Mouse (Mus musculus) midbrain, embryonic 14.5 days (tissue): ENCODE data around the gene Camta1. TPM values are rescaled to one million over a fixed set of nuclear protein-coding genes. Genes with fewer than 3 reads are reported as not detected.
A peak's percentile ranks its signal among the peaks of the same experiment; 100 is the strongest.

Source experiments
- ATAC-seq: fragments of 200-750 bp; cut with Nextera tagmentation; 2 replicates; pipeline ENCODE4 v1.8.0; 2017; ENCODE audit warnings: moderate number of reproducible peaks, moderate library complexity; ENCODE audit not compliant: low FRiP score, low TSS enrichment
- DNase-seq: peaks from one replicate; pipeline ENCODE4 v3.0.0-alpha.2; 2015
- H3K27ac ChIP-seq: fragments of 300-500 bp; sonication (generic); replicated peaks from 2 replicates; pipeline ENCODE4 v1.5.1; 2014; ENCODE audit warnings: mild to moderate bottlenecking, low read depth, low read length, moderate library complexity
- H3K27me3 ChIP-seq: fragments of 300-500 bp; sonication (generic); 2 replicates; pipeline ENCODE4 v1.6.1; 2014; ENCODE audit warnings: low read length, control low read depth, mixed read lengths; ENCODE audit not compliant: control insufficient read depth, insufficient read depth
- H3K36me3 ChIP-seq: fragments of 300-500 bp; sonication (generic); 2 replicates; pipeline ENCODE4 v1.6.1; 2014; ENCODE audit warnings: low read length, control low read depth; ENCODE audit not compliant: control insufficient read depth, insufficient read depth
- H3K4me1 ChIP-seq: fragments of 300-500 bp; sonication (generic); 2 replicates; pipeline ENCODE4 v1.6.1; 2014; ENCODE audit warnings: mild to moderate bottlenecking, antibody characterized with exemption, low read length, control low read depth; ENCODE audit not compliant: control insufficient read depth, insufficient read depth
- H3K4me2 ChIP-seq: fragments of 300-500 bp; sonication (generic); 2 replicates; pipeline ENCODE4 v1.6.1; 2014; ENCODE audit warnings: mild to moderate bottlenecking, low read length, moderate library complexity
- H3K4me3 ChIP-seq: fragments of 300-500 bp; sonication (generic); replicated peaks from 2 replicates; pipeline ENCODE4 v1.5.1; 2014; ENCODE audit warnings: low read depth, low read length
- H3K9ac ChIP-seq: fragments of 300-500 bp; sonication (generic); replicated peaks from 2 replicates; pipeline ENCODE4 v1.6.1; 2014; ENCODE audit warnings: mild to moderate bottlenecking, low read length, moderate library complexity
- H3K9me3 ChIP-seq: fragments of 300-500 bp; sonication (generic); 2 replicates; pipeline ENCODE4 v1.6.1; 2016; ENCODE audit warnings: low read length, control low read depth, mixed read lengths; ENCODE audit not compliant: control insufficient read depth
- whole genome bisulfite sequencing: fragments of 180-500 bp; shearing (Covaris S2); extraction: QIAGEN DNeasy Blood & Tissue Kit; methylation state at CpG from one replicate; pipeline ENCODE4 v1.1.7; 2014; 5-methylcytosine and 5-hydroxymethylcytosine counted together
- polyA plus RNA-seq: library from polyadenylated mRNA; unstranded; fragments of >200 nt; fragmentation: Nextera tagmentation; extraction: Ambion mirVana; gene quantifications from 2 replicates; pipeline ENCODE4 v1.2.1, GENCODE M21; 2014

The Camta1 gene
- polyA plus RNA-seq, 1 experiment from 2014 or later, result 157 TPM

DNA sequence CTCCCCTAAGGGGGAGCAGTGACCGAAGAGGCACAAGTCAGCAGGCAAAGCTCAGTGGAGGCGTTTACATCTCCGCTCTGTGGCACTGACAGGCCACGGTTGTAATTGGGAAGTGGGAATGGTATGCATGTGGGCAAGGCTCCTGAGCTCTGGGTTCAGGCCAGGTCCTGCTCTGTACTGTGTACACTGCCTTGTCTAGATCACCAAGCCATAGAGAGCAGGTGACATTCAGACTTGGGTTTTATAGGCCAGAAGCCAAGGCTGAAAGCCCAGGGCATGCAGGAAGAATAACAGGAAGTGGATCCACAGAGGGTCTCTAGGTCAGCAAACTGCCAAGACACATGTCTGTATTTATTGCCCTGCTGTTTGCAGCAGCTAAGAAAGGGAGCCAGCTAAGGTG, 445.9 kb downstream of the Camta1 start:
- WGBS, result 79% methylated on average over 4 of the region's 4 CpGs
- Histone ChIP-seq H3K9me3 (no peaks in the 10 kb centered on the region), H3K27me3 (no peaks in the 10 kb centered on the region), H3K4me1 (peaks cover 10% of the 10 kb centered on the region), H3K27ac (no peak overlapping the region), H3K4me2 (no peak overlapping the region), H3K36me3 (no peaks in the 10 kb centered on the region), H3K4me3 (no peak overlapping the region), H3K9ac (no peak overlapping the region)
- ATAC-seq (no peak), DNase-seq (no peak)

- peaks cover 10% of the 10 kb centered on the region for H3K4me1 ChIP-seq
- ATAC-seq (no peak), DNase-seq (no peak)
- 93% methylated on average over 16 of the region's 16 CpGs for WGBS
- H3K27ac ChIP-seq, result no peak overlapping the region
- H3K4me3 ChIP-seq, result no peak overlapping the region
- H3K4me2 ChIP-seq, result no peak overlapping the region
- H3K9me3 ChIP-seq, result no peaks in the 10 kb centered on the region
- no peak overlapping the region for H3K9ac ChIP-seq
- no peaks in the 10 kb centered on the region for H3K27me3 ChIP-seq
- no peaks in the 10 kb centered on the region for H3K36me3 ChIP-seq
Observed at GRCm38 (mm10) chr4:151415376-151415775, 446.3 kb downstream of the Camta1 start.

- H3K36me3 ChIP-seq, result no peaks in the 10 kb centered on the region
- H3K27ac ChIP-seq, result no peak overlapping the region
- DNase-seq, result no peak
- ATAC-seq, result no peak
- no peaks in the 10 kb centered on the region for H3K27me3 ChIP-seq
- no peaks in the 10 kb centered on the region for H3K9me3 ChIP-seq
- H3K4me3 ChIP-seq, result no peak overlapping the region
- no peak overlapping the region for H3K4me2 ChIP-seq
- H3K4me1 ChIP-seq, result peaks cover 10% of the 10 kb centered on the region
- 93% methylated on average over 7 of the region's 7 CpGs for WGBS
- no peak overlapping the region for H3K9ac ChIP-seq
Observed at GRCm38 (mm10) chr4:151414952-151415351, 446.7 kb downstream of the Camta1 start.

GRCm38 (mm10) chr4:151411641-151412061, 450.0 kb downstream of the Camta1 start:
- peak; percentile 57 for DNase-seq
- no peak for ATAC-seq

DNA sequence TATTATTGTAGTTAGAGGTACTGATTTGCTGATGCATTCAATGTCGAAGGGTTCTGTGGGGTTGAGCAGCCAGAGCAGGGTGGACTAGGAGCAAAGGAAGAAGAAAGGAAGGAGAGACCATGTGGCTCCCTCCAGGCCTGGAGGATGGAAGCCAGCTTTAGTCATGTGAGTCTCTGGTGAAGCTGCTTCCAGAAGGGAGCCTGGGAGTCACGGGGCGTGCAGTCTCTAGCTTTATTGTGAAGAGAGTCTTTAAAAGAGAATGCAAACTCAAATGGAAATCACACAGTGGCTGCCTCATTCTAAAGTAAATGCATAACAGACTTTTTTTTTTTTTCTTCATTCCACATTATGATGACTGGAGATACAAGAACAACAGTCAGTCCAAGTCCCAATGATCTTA, 450.7 kb downstream of the Camta1 start:
- ATAC-seq (no peak), DNase-seq (no peak)
- Histone ChIP-seq H3K27me3 (no peaks in the 10 kb centered on the region), H3K4me2 (no peak overlapping the region), H3K4me1 (peaks cover 10% of the 10 kb centered on the region), H3K36me3 (no peaks in the 10 kb centered on the region), H3K9me3 (no peaks in the 10 kb centered on the region), H3K4me3 (no peak overlapping the region), H3K9ac (no peak overlapping the region), H3K27ac (no peak overlapping the region)
- WGBS, result 37% methylated on average over 3 of the region's 3 CpGs

More at GRCm38 (mm10) chr4:151411641-151412061, 450.0 kb downstream of the Camta1 start:
- H3K4me2 ChIP-seq, result peak overlapping the region; percentile 30
- no peaks in the 10 kb centered on the region for H3K27me3 ChIP-seq
- H3K27ac ChIP-seq, result no peak overlapping the region
- H3K36me3 ChIP-seq, result no peaks in the 10 kb centered on the region
- H3K9ac ChIP-seq, result no peak overlapping the region
- no peak overlapping the region for H3K4me3 ChIP-seq
- peaks cover 10% of the 10 kb centered on the region for H3K4me1 ChIP-seq
- H3K9me3 ChIP-seq, result no peaks in the 10 kb centered on the region
- 18% methylated on average over 14 of the region's 14 CpGs for WGBS

DNA sequence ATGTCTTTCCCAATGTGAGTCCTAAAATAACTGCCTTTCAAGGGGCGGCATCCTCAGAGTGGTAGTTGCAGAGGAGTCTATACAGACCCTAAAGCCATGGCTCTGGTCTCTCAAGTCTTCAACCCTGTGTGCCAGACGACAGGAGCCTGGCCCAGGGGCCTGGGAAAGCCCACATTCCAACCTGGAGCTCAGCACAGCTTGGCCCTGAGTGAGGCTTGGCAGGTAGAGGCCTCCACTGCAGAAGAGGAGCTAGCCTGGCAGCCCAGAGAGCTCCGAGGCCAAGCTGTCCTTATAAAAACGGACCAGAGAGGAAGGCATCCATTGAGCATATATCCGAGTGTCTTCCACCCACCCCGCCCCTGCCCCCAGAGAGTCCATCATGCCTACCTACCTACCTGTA, 452.4 kb downstream of the Camta1 start:
- DNase-seq (no peak), ATAC-seq (no peak)
- Histone ChIP-seq H3K9ac (no peak overlapping the region), H3K4me2 (no peak overlapping the region), H3K4me3 (no peak overlapping the region), H3K36me3 (no peaks in the 10 kb centered on the region), H3K4me1 (peaks cover 10% of the 10 kb centered on the region), H3K27me3 (no peaks in the 10 kb centered on the region), H3K9me3 (no peaks in the 10 kb centered on the region), H3K27ac (no peak overlapping the region)
- 83% methylated on average over 6 of the region's 6 CpGs for WGBS

- peaks cover 10% of the 10 kb centered on the region for H3K4me1 ChIP-seq
- H3K4me3 ChIP-seq, result no peak overlapping the region
- no peaks in the 10 kb centered on the region for H3K36me3 ChIP-seq
- ATAC-seq (no peak), DNase-seq (no peak)
- no peak overlapping the region for H3K4me2 ChIP-seq
- no peaks in the 10 kb centered on the region for H3K9me3 ChIP-seq
- WGBS, result 50% methylated on average over 8 of the region's 8 CpGs
- no peaks in the 10 kb centered on the region for H3K27me3 ChIP-seq
- no peak overlapping the region for H3K9ac ChIP-seq
- no peak overlapping the region for H3K27ac ChIP-seq
Observed at GRCm38 (mm10) chr4:151408811-151409210, 452.9 kb downstream of the Camta1 start.

- no peak overlapping the region for H3K9ac ChIP-seq
- H3K9me3 ChIP-seq, result no peaks in the 10 kb centered on the region
- peaks cover 10% of the 10 kb centered on the region for H3K4me1 ChIP-seq
- ATAC-seq, result no peak
- no peak overlapping the region for H3K4me3 ChIP-seq
- DNase-seq, result no peak
- H3K36me3 ChIP-seq, result no peaks in the 10 kb centered on the region
- no peak overlapping the region for H3K4me2 ChIP-seq
- H3K27ac ChIP-seq, result no peak overlapping the region
- 92% methylated on average over 4 of the region's 4 CpGs for WGBS
- H3K27me3 ChIP-seq, result no peaks in the 10 kb centered on the region
Observed at GRCm38 (mm10) chr4:151408246-151408645, 453.4 kb downstream of the Camta1 start.

GRCm38 (mm10) chr4:151407129-151407528, 454.5 kb downstream of the Camta1 start:
- peaks cover 7% of the 10 kb centered on the region for H3K4me1 ChIP-seq
- no peaks in the 10 kb centered on the region for H3K27me3 ChIP-seq
- no peak overlapping the region for H3K4me3 ChIP-seq
- H3K9me3 ChIP-seq, result no peaks in the 10 kb centered on the region
- ATAC-seq (no peak), DNase-seq (no peak)
- no peak overlapping the region for H3K4me2 ChIP-seq
- 95% methylated on average over 2 of the region's 2 CpGs for WGBS
- no peak overlapping the region for H3K9ac ChIP-seq
- H3K36me3 ChIP-seq, result no peaks in the 10 kb centered on the region
- no peak overlapping the region for H3K27ac ChIP-seq
